Mouse (Mus musculus): ENCODE measurements around the gene Neurod1. TPM values are rescaled to one million over a fixed set of nuclear protein-coding genes. Genes with fewer than 3 reads are reported as not detected.

Gene Neurod1
- polyA plus RNA-seq, 1 experiment from 2014 or later: 34.3 TPM

DNA sequence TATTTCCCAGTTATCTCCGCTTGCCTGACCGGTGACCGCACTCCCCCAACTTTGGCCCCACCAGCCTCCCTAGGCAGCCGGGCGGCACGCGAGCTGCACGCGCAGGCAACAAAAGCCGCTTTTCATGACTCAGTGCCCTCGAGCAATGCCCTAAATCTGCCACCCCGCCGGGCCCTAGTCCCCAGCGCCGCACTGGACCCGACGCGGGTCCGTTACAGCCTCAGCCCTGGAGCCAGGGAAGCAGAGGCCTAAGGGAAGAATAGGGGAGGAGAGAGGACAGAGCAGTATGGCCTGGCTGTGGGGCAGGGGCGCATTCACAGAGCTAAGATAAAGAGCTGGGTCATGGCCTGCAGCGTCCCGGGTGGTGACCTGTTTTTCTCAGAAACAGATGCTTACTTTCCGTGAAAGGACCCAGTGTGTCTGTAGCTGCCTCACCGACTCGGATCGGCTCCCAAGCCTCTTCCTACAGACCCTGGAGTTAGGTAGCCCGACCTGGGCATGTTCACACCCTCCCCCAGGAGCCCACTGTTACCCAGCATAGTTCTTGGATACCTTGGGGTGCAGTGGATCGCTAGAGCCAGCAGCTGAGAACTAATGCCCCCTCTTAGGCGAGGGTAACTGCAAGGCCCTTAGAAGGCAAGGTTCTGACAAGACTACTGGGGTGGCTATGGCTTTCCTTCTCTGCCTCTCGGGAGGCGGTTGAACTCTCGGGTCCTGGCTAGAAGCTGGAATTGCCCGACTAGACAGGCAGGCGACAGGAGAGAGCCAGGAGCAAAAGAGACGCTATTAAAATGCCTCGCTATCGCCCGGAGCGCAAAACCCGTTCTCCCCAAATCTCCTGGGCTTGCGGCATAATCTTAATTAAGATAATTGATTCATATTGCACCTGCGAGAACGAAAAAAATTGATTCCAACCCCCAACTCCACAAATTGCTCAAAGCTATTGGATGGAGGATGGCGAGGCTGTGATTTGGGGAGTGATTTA is 2.8 kb upstream of the Neurod1 start:
- Histone ChIP-seq H3K4me1 (replicated peaks; ENCODE audit: control insufficient read depth, insufficient read depth, low read length) (peaks cover 18% of the 10 kb centered on the region), H3K9ac (ENCODE audit: low read length) (no peak overlapping the region), H3K9me3 (ENCODE audit: control insufficient read depth, low read length) (no peaks in the 10 kb centered on the region), H3K27ac (ENCODE audit: low read depth, low read length) (peak overlapping the region; percentile 68), H3K4me2 (ENCODE audit: low read depth, low read length, severe bottlenecking) (peak overlapping the region; percentile 43), H3K4me3 (ENCODE audit: low read depth, low read length) (peak overlapping the region; percentile 10; the same call in 1 of the 2 replicates), H3K27me3 (ENCODE audit: control insufficient read depth, insufficient read depth, low read length) (peaks cover 62% of the 10 kb centered on the region), H3K36me3 (ENCODE audit: control insufficient read depth, insufficient read depth, low read length) (no peaks in the 10 kb centered on the region)
- DNase-seq (ENCODE audit: low spot score) (peak; percentile 78), ATAC-seq (replicated peaks; ENCODE audit: low FRiP score) (peak; percentile 28)
- under 1% methylated on average over 40 of the region's 44 CpGs for WGBS

DNA sequence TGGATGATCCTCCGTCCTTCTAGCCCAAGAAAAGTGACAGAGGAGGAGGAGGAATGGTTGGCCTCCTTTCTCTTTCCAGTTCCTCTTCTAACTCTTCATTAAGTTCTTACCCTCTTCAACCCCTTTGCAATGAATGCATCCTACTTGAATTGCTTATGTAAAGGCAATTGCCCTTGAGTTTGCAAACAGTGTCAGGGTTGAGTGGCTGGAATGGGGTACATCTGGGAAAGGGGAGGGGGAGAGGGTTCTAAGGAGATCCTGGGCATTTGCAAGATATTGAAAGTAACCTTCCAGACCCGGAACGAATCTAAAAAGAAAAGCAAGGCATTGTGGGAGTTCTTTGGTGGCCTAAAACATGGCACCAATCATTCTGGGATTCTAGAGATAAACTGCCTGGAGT is 1.4 kb upstream of the Neurod1 start:
- Histone ChIP-seq H3K36me3 (ENCODE audit: control insufficient read depth, insufficient read depth, low read length) (no peaks in the 10 kb centered on the region), H3K27ac (ENCODE audit: low read depth, low read length) (no peak overlapping the region)

DNA sequence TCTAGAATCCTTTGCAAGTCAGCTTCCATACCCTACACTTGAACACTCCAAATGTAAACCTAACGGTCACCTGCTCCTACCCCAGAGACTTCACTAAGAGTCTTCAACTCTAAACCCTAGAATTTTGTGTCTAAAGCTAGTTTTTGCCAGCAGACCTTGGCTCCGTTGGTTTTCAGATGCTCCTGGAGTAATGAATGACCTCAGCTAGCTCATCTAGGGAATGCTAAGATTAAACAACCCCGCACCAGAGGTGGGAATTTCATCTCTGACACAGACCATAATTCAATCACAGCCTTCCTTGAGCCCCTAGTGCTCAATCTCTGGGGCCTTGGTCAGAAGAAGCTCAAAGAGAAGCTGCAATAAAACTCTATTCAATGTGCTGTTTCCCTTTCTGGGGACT is 883 bp upstream of the Neurod1 start:
- no peak for DNase-seq (ENCODE audit: low spot score)
- Histone ChIP-seq H3K9me3 (ENCODE audit: control insufficient read depth, low read length) (no peaks in the 10 kb centered on the region), H3K4me3 (ENCODE audit: low read depth, low read length) (no peak overlapping the region), H3K4me1 (replicated peaks; ENCODE audit: control insufficient read depth, insufficient read depth, low read length) (peaks cover 18% of the 10 kb centered on the region), H3K9ac (ENCODE audit: low read length) (no peak overlapping the region), H3K27ac (ENCODE audit: low read depth, low read length) (no peak overlapping the region), H3K4me2 (ENCODE audit: low read depth, low read length, severe bottlenecking) (no peak overlapping the region), H3K27me3 (ENCODE audit: control insufficient read depth, insufficient read depth, low read length) (peaks cover 67% of the 10 kb centered on the region), H3K36me3 (ENCODE audit: control insufficient read depth, insufficient read depth, low read length) (no peaks in the 10 kb centered on the region)
- WGBS: 57% methylated on average over 3 of the region's 3 CpGs
- ATAC-seq (replicated peaks; ENCODE audit: low FRiP score): no peak

More for the DNA sequence above, 1.4 kb upstream of the Neurod1 start:
- whole genome bisulfite sequencing: 17% methylated on average over 3 of the region's 3 CpGs
- no peak for DNase-seq (ENCODE audit: low spot score)
- H3K4me1 ChIP-seq (replicated peaks; ENCODE audit: control insufficient read depth, insufficient read depth, low read length): peaks cover 18% of the 10 kb centered on the region
- H3K9me3 ChIP-seq (ENCODE audit: control insufficient read depth, low read length): no peaks in the 10 kb centered on the region
- no peak for ATAC-seq (replicated peaks; ENCODE audit: low FRiP score)
- H3K4me2 ChIP-seq (ENCODE audit: low read depth, low read length, severe bottlenecking): no peak overlapping the region
- no peak overlapping the region for H3K9ac ChIP-seq (ENCODE audit: low read length)
- H3K27me3 ChIP-seq (ENCODE audit: control insufficient read depth, insufficient read depth, low read length): peaks cover 70% of the 10 kb centered on the region
- no peak overlapping the region for H3K4me3 ChIP-seq (ENCODE audit: low read depth, low read length)

DNA sequence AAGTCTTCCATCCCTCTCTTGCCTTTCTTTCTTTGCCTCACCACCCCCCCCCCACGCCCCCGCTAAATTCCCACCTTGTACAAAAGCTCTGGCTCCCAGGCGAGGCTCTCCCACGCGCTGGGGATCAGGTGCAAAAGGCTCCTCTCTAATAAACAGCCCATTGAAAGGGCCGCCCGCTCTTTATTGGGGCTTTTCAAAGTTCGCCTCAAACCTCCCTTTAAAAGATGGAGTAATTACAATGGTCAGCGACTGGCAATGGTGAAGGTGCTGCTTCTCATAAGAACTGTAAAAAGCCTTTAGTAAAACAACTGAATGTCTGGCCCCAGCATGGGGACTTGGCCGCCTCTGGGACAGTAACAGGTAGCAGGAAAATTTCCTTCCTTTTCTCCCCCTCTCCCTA is 905 bp downstream of the Neurod1 start:
- ATAC-seq (replicated peaks; ENCODE audit: low FRiP score): no peak
- H3K36me3 ChIP-seq (ENCODE audit: control insufficient read depth, insufficient read depth, low read length): no peaks in the 10 kb centered on the region
- H3K4me3 ChIP-seq (ENCODE audit: low read depth, low read length): peak overlapping the region; percentile 28
- peaks cover 63% of the 10 kb centered on the region for H3K27me3 ChIP-seq (ENCODE audit: control insufficient read depth, insufficient read depth, low read length)
- no peaks in the 10 kb centered on the region for H3K9me3 ChIP-seq (ENCODE audit: control insufficient read depth, low read length)
- no peak overlapping the region; the same call in 1 of the 2 replicates for H3K9ac ChIP-seq (ENCODE audit: low read length)
- DNase-seq (ENCODE audit: low spot score): peak; percentile 58
- WGBS: 2% methylated on average over 10 of the region's 10 CpGs
- H3K4me1 ChIP-seq (replicated peaks; ENCODE audit: control insufficient read depth, insufficient read depth, low read length): peaks cover 18% of the 10 kb centered on the region
- H3K27ac ChIP-seq (ENCODE audit: low read depth, low read length): peak overlapping the region; percentile 50
- H3K4me2 ChIP-seq (ENCODE audit: low read depth, low read length, severe bottlenecking): peak overlapping the region; percentile 57; the same call in 1 of the 2 replicates

DNA sequence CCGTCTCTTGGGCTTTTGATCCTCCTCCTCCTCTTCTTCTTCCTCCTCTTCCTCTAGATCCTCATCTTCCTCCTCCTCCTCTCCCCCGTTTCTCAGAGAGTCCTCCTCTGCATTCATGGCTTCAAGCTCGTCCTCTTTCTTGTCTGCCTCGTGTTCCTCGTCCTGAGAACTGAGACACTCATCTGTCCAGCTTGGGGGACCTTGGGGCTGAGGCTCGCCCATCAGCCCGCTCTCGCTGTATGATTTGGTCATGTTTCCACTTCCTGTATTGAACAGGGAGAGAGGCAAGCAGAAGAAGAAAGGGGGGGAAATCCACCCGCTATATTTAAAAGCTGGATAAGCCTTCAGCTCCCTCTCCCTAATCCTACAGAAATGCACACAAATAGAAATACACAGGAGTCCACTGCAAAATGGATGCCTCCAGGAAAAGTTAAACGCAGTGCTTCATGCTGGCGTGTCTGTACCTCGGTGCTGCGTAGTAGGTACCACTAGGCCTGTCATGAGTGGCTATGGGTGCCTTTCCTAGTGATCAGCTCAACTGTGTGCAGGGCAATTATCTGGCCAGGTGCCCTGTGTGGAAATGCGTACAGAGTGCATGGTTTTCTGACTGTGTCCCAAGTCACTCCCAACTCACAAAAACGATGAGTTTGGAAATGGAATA is 1.6 kb downstream of the Neurod1 start:
- Histone ChIP-seq H3K4me1 (replicated peaks; ENCODE audit: control insufficient read depth, insufficient read depth, low read length) (peaks cover 16% of the 10 kb centered on the region), H3K9me3 (ENCODE audit: control insufficient read depth, low read length) (no peaks in the 10 kb centered on the region), H3K36me3 (ENCODE audit: control insufficient read depth, insufficient read depth, low read length) (no peaks in the 10 kb centered on the region), H3K27me3 (ENCODE audit: control insufficient read depth, insufficient read depth, low read length) (peaks cover 56% of the 10 kb centered on the region), H3K9ac (ENCODE audit: low read length) (peak overlapping the region; percentile 55; the same call in 1 of the 2 replicates), H3K4me3 (ENCODE audit: low read depth, low read length) (peak overlapping the region; percentile 28), H3K27ac (ENCODE audit: low read depth, low read length) (peak overlapping the region; percentile 53; the same call in 1 of the 2 replicates), H3K4me2 (ENCODE audit: low read depth, low read length, severe bottlenecking) (peak overlapping the region; percentile 57)
- DNase-seq (ENCODE audit: low spot score): no peak
- no peak for ATAC-seq (replicated peaks; ENCODE audit: low FRiP score)
- WGBS: 7% methylated on average over 15 of the region's 15 CpGs

DNA sequence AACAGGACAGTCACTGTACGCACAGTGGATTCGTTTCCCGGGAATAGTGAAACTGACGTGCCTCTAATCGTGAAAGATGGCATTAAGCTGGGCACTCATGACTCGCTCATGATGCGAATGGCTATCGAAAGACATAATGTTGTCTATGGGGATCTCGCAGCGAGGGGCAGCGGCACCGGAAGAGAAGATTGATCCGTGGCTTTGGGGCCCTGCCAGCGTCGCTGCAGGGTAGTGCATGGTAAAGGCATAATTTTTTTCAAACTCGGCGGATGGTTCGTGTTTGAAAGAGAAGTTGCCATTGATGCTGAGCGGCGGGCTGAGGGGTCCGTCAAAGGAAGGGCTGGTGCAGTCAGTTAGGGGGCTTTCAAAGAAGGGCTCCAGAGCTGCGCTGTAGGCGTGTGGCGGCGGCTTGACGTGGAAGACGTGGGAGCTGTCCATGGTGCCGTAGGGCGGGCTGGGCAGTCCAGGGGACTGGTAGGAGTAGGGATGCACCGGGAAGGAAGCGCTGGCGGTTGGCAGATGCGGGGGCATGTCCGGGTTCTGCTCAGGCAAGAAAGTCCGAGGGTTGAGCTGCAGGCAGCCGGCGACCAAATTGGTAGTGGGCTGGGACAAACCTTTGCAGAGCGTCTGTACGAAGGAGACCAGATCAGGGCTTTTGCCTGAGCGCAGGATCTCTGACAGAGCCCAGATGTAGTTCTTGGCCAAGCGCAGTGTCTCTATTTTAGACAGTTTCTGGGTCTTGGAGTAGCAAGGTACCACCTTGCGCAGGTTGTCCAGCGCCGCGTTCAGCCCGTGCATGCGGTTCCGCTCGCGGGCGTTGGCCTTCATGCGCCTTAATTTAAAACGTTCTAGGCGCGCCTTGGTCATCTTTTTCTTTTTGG is 2.4 kb downstream of the Neurod1 start:
- no peaks in the 10 kb centered on the region for H3K9me3 ChIP-seq (ENCODE audit: control insufficient read depth, low read length)
- no peaks in the 10 kb centered on the region for H3K36me3 ChIP-seq (ENCODE audit: control insufficient read depth, insufficient read depth, low read length)
- 1% methylated on average over 55 of the region's 55 CpGs for WGBS
- peaks cover 11% of the 10 kb centered on the region for H3K4me1 ChIP-seq (replicated peaks; ENCODE audit: control insufficient read depth, insufficient read depth, low read length)
- DNase-seq (ENCODE audit: low spot score) (peak; percentile 91), ATAC-seq (replicated peaks; ENCODE audit: low FRiP score) (peak; percentile 51)
- peak overlapping the region; percentile 55 for H3K9ac ChIP-seq (ENCODE audit: low read length)
- peak overlapping the region; percentile 28 for H3K4me3 ChIP-seq (ENCODE audit: low read depth, low read length)
- H3K4me2 ChIP-seq (ENCODE audit: low read depth, low read length, severe bottlenecking): peak overlapping the region; percentile 54
- peaks cover 50% of the 10 kb centered on the region for H3K27me3 ChIP-seq (ENCODE audit: control insufficient read depth, insufficient read depth, low read length)
- H3K27ac ChIP-seq (ENCODE audit: low read depth, low read length): peak overlapping the region; percentile 53

DNA sequence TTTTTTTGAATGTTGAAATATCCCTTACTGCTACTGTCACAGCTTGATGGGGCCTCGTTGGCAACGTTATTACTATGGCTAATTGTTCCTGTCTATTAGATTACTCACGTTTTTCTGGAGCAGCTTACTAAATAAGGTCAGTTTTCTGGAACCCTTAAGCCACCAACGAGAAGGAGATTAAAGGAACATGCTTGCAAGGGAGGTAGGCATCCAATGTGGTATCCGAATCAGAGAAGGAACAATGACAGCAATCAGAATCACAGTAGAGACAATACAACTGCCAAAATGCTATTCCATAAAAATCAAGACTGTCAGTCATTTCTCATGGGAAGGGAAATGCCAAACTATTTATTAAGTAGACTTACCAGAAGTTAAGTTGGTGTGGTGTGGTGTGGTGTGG is 5.1 kb downstream of the Neurod1 start:
- Histone ChIP-seq H3K4me2 (ENCODE audit: low read depth, low read length, severe bottlenecking) (no peak overlapping the region), H3K4me1 (replicated peaks; ENCODE audit: control insufficient read depth, insufficient read depth, low read length) (peaks cover 3% of the 10 kb centered on the region; the same call in 1 of the 2 replicates), H3K27ac (ENCODE audit: low read depth, low read length) (no peak overlapping the region), H3K9ac (ENCODE audit: low read length) (no peak overlapping the region), H3K36me3 (ENCODE audit: control insufficient read depth, insufficient read depth, low read length) (no peaks in the 10 kb centered on the region), H3K4me3 (ENCODE audit: low read depth, low read length) (no peak overlapping the region), H3K9me3 (ENCODE audit: control insufficient read depth, low read length) (no peaks in the 10 kb centered on the region), H3K27me3 (ENCODE audit: control insufficient read depth, insufficient read depth, low read length) (peaks cover 26% of the 10 kb centered on the region)
- WGBS: 49% methylated on average over 5 of the region's 5 CpGs
- ATAC-seq (replicated peaks; ENCODE audit: low FRiP score) (no peak), DNase-seq (ENCODE audit: low spot score) (no peak)

All from forebrain, embryonic 11.5 days (tissue).